In the genomic region with DNA sequence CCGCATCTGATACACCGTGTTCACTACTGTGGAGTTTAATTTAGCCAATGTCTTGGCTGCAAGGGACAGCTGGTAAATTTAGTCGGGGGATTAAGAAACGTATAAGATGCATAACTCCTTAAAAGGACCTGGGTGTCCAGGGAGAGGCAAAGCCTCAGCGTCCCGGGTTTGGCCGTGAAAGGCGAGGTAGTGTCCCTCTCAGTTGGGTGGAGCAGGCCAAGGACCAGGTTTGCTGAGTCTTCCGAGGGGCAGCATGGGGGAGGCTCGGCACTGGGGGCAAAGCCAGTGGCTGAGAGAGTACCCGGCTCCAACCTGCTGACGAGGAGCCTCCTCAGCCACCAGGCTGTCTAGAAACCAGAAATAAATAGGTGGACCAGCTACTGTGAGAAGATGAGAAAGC, we compare ENCODE assay signal across 12 mouse cellular contexts. TPM values are rescaled to one million over a fixed set of nuclear protein-coding genes. Genes with fewer than 3 reads are reported as not detected.
"Had no signal": no experiment of that assay in that cellular context is flagged by ENCODE, and none has a peak within 500 bp of the region (broad histone marks: within the 10 kb centered on the region; RNA-seq: fewer than 3 reads in every experiment).

No protein-coding gene starts in this region.

- DNase-seq: lung, adult 18-20 months; lung, embryonic 14.5 days; lung, postnatal 10 days; right cerebral cortex, postnatal 14 days; spleen, adult 18-20 months; thymus, adult 18-20 months; thymus, postnatal 14 days; thymus, postnatal 36 days had no signal

RNA-seq across cellular contexts. Expression of a gene that starts 21.6 kb away (rescaled TPM):
- total RNA-seq: megakaryocyte, adult 5-6 weeks; megakaryocyte-erythroid progenitor cell, adult 5-6 weeks; monocyte, adult 5-6 weeks; neutrophil, adult 5-6 weeks had no signal
